Mouse (Mus musculus) heart, embryonic 14.5 days (tissue): ENCODE measurements around the gene Hspa4l. TPM values are rescaled to one million over a fixed set of nuclear protein-coding genes. Genes with fewer than 3 reads are reported as not detected.

Experiments used
- ATAC-seq: fragments of 200-750 bp; cut with Nextera tagmentation; 2 replicates; pipeline ENCODE4 v1.8.0; 2017; ENCODE audit warnings: low read depth, moderate TSS enrichment; ENCODE audit not compliant: insufficient number of reproducible peaks, insufficient read depth, low FRiP score
- H3K27ac ChIP-seq, 2 experiments: fragments of 200-500 bp in 1 of 2; fragments of 300-500 bp in 1 of 2; sonication (generic) in 1 of 2; replicated peaks in 1 of 2; 2 replicates each; pipeline ENCODE4 v1.5.1; 2012 to 2014; ENCODE audit warnings: low read depth in 2 of 2, low read length in 2 of 2, control low read depth in 1 of 2, mild to moderate bottlenecking in 1 of 2, mixed read lengths in 1 of 2; ENCODE audit not compliant: control insufficient read depth in 1 of 2, insufficient read depth in 1 of 2
- H3K27me3 ChIP-seq: fragments of 300-500 bp; sonication (generic); 2 replicates; pipeline ENCODE4 v1.6.1; 2014; ENCODE audit warnings: mild to moderate bottlenecking, low read length, control low read depth; ENCODE audit not compliant: control insufficient read depth, insufficient read depth
- H3K36me3 ChIP-seq: fragments of 300-500 bp; sonication (generic); 2 replicates; pipeline ENCODE4 v1.6.1; 2014; ENCODE audit warnings: mild to moderate bottlenecking, control low read depth, low read length, mixed read lengths; ENCODE audit not compliant: control insufficient read depth, insufficient read depth
- H3K4me1 ChIP-seq, 2 experiments: fragments of 200-500 bp in 1 of 2; fragments of 300-500 bp in 1 of 2; sonication (generic) in 1 of 2; 2 replicates each; pipeline ENCODE4 v1.6.1; 2012 to 2014; ENCODE audit warnings: low read length in 2 of 2, control low read depth in 1 of 2, mixed read lengths in 1 of 2; ENCODE audit not compliant: control insufficient read depth in 2 of 2, insufficient read depth in 2 of 2
- H3K4me2 ChIP-seq: fragments of 300-500 bp; sonication (generic); 2 replicates; pipeline ENCODE4 v1.6.1; 2014; ENCODE audit warnings: mild to moderate bottlenecking, low read length
- H3K4me3 ChIP-seq, 2 experiments: fragments of 200-500 bp in 1 of 2; fragments of 300-500 bp in 1 of 2; sonication (generic) in 1 of 2; 2 replicates each; pipeline ENCODE4 v1.5.1; 2012 to 2014; ENCODE audit warnings: low read length in 2 of 2, mild to moderate bottlenecking in 2 of 2, control low read depth in 1 of 2, low read depth in 1 of 2, moderate library complexity in 1 of 2; ENCODE audit not compliant: control insufficient read depth in 1 of 2, insufficient read depth in 1 of 2
- H3K9ac ChIP-seq: fragments of 300-500 bp; sonication (generic); 2 replicates; pipeline ENCODE4 v1.6.1; 2014; ENCODE audit warnings: mild to moderate bottlenecking, low read length
- H3K9me3 ChIP-seq: fragments of 300-500 bp; sonication (generic); 2 replicates; pipeline ENCODE4 v1.6.1; 2016; ENCODE audit warnings: low read length, control low read depth; ENCODE audit not compliant: control insufficient read depth
- WGBS: fragments of 180-500 bp; shearing (Covaris S2); extraction: QIAGEN DNeasy Blood & Tissue Kit; methylation state at CpG from one replicate; pipeline ENCODE4 v1.1.7; 2014; 5-methylcytosine and 5-hydroxymethylcytosine counted together
- polyA plus RNA-seq: library from polyadenylated mRNA; unstranded; fragments of >200 nt; fragmentation: Nextera tagmentation; extraction: Ambion mirVana; gene quantifications from 2 replicates; pipeline ENCODE4 v1.2.1, GENCODE M21; 2014

The Hspa4l gene
- polyA plus RNA-seq, 1 experiment from 2014 or later = 35.5 TPM

DNA sequence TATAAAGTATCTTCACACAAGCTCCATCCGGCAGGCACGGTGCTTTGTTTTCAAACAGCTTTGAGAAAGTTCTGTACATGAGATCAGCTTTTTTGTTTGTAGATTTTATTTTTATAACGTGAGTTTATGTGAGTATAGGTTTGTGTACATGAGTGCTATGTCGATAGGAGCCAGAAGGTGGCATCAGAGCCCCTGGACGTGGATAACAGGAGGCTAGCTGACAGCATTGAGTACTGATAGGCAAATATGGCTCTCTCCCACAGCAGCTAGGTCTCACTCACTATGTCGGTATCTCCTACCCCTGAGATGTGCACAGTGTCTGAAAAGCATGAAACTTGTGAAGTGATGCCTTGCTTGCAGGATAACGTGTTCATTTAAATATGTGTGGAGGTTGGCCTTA, 54.2 kb downstream of the Hspa4l start:
- 36% methylated on average over 7 of the region's 7 CpGs for WGBS
- peaks cover 17% of the 10 kb centered on the region for H3K36me3 ChIP-seq
- no peak for ATAC-seq
- no peak overlapping the region for H3K27ac ChIP-seq
- no peak overlapping the region for H3K9ac ChIP-seq
- no peaks in the 10 kb centered on the region for H3K27me3 ChIP-seq
- no peak overlapping the region for H3K4me2 ChIP-seq
- no peaks in the 10 kb centered on the region for H3K9me3 ChIP-seq
- peaks cover 0 to 13% of the 10 kb centered on the region in 2 experiments; a peak in 1 of 4 replicates for H3K4me1 ChIP-seq
- no peak overlapping the region for H3K4me3 ChIP-seq

DNA sequence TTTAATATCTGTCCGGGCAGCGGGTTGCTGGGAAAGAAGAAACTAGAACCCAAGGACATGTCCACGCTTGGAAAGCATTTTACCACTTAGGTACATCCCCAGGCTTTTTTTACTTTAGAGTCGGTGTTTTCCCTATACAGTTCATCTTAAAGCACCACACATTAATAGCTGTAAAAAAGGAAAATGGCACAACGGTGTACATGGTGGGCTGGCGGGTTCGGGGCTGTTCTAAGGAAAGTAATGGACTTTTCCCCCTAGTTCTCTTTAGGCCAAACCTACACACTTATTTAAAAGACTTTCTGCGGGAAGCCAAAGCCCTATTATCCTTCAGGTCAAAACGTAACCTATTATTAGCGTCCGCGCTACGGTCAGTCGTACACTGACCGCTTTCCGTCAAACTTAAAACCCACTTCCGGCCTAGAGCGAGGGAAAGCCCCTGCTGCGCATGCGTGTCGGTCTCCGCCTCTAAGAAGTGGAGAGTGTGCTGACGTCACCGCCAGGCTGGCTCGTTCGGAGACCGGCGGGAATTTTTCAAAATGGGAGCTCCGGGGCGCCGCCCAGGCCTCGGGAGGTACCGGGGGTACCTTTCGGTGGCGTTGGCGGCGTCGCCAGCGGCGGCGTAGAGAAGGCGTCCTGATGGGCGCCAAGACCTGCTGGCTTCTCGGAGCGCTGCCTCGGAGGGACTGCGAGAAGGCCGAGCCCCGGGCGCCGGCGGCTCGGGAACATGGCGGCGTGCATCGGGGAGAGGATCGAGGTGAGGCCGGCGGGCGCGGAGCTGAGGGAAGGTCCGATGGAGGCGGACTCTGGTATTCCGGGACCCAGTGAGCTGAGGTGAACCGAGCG, 55.5 kb downstream of the Hspa4l start, which contains the start of gene Plk4:
Plk4 (plus strand) TSS at position 490 of the 843 bp plus-strand sequence.
- peak within 1 kb of the TSS; percentile 68 to 71 for H3K27ac ChIP-seq
- WGBS = 2% methylated on average over 66 of the region's 66 CpGs

DNA sequence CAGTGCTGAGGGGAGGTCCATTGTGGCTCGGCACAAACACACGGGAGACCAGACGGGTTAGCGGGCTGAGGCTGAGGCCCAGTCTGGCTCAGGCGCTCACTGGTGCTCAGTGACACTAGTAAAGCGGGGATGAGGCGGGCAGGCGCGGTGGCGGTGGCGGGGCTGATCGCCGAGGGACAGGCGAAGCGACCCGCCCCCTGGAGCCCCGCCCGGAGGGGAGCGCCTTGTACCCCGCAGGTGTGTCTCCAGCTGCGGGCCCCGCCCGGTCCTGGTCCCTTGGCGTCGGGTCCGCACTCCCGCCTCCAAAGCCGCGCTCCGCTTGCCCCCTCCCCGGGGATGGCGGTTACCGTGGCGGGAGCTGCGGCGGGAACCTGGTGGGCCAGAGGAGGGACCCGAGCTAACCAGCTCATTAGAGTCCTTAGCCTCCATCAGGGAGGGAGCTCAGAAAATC, 56.1 kb downstream of the Hspa4l start:
- peak overlapping the region; percentile 93 for H3K4me2 ChIP-seq
- peak overlapping the region; percentile 90 for H3K9ac ChIP-seq
- H3K9me3 ChIP-seq = no peaks in the 10 kb centered on the region
- ATAC-seq = peak; percentile 70
- H3K27me3 ChIP-seq = no peaks in the 10 kb centered on the region
- H3K4me1 ChIP-seq = peaks cover 0 to 13% of the 10 kb centered on the region in 2 experiments; a peak in 1 of 4 replicates
- peak overlapping the region; percentile 63 to 91 for H3K4me3 ChIP-seq
- WGBS = 0% methylated on average over 32 of the region's 37 CpGs
- peaks cover 29% of the 10 kb centered on the region for H3K36me3 ChIP-seq
- H3K27ac ChIP-seq = peak overlapping the region; percentile 40 to 71; a peak in 3 of 4 replicates

More for the DNA sequence above, 55.5 kb downstream of the Hspa4l start, which contains the start of gene Plk4:
- Histone ChIP-seq H3K36me3 (peaks cover 23% of the 10 kb centered on the region), H3K9me3 (no peaks in the 10 kb centered on the region), H3K4me1 (peaks cover 0 to 13% of the 10 kb centered on the region in 2 experiments; a peak in 1 of 4 replicates), H3K27me3 (no peaks in the 10 kb centered on the region), H3K4me2 (peak within 1 kb of the TSS; percentile 93), H3K4me3 (peak within 1 kb of the TSS; percentile 63 to 91), H3K9ac (peak within 1 kb of the TSS; percentile 90)
- peak; percentile 96 for ATAC-seq

DNA sequence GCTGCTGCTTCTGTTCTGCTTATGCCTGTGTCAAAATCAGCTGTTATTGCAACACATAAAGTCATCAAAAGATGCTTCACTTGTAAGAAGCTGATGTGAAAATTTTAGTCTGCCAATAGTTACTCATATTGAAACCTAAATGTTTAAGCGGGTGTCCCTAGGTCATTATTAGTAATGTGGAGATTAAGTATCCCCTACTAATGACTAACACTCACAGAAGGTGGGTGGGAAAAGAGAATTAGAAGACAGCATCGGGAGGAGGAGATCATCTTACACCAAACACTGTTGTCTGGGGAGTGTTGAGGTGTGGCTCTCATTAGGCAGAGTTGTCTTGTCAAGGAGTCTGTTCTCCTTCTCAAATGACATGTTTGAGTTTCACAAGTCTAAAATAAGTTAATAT, 62.6 kb downstream of the Hspa4l start:
- no peak for ATAC-seq
- Histone ChIP-seq H3K27ac (no peak overlapping the region), H3K9ac (no peak overlapping the region), H3K27me3 (no peaks in the 10 kb centered on the region), H3K4me3 (no peak overlapping the region), H3K4me2 (no peak overlapping the region), H3K36me3 (peaks cover 73% of the 10 kb centered on the region), H3K9me3 (no peaks in the 10 kb centered on the region), H3K4me1 (0 out of 4 replicates have a peak, but pooled peaks cover 0 to under 1% of the 10 kb centered on the region in 2 experiments)
- 63% methylated on average over 2 of the region's 2 CpGs for WGBS

DNA sequence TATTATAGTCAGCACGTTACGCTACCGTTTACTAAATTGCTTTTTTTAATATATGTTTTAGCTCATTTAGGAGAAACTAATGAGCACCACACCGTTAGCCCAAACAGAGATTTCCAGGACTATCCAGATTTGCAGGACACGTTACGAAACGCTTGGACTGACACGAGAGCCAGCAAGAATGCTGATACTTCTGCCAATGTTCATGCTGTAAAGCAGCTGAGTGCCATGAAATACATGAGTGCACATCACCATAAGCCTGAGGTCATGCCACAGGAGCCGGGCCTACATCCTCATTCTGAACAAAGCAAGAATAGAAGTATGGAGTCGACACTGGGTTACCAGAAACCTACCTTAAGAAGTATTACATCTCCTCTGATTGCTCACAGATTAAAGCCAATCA, 64.4 kb downstream of the Hspa4l start:
- Histone ChIP-seq H3K36me3 (peaks cover 80% of the 10 kb centered on the region), H3K4me3 (no peak overlapping the region), H3K9ac (no peak overlapping the region), H3K27me3 (no peaks in the 10 kb centered on the region), H3K27ac (no peak overlapping the region), H3K9me3 (no peaks in the 10 kb centered on the region), H3K4me1 (no peaks in the 10 kb centered on the region), H3K4me2 (no peak overlapping the region)
- 92% methylated on average over 10 of the region's 10 CpGs for WGBS
- no peak for ATAC-seq

DNA sequence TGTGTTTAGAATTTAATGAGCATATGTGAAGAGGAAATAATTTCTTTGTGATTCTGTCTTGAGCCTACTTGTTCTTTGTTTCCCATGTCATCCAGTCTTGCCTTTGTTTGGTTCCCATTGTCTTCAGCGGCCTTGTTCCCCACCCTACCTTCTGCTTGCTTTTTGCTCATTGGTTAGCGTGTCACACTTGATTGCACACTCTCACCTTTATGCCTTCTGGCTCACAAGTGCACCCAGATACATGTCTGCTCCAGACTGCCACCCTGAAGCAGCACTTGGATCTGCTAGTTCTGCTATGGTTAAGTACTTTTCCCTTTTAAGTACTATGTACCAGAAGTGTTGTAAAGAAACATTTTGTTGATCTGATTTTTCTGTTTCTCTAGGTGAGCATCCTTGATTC, 65.6 kb downstream of the Hspa4l start:
- peaks cover 87% of the 10 kb centered on the region for H3K36me3 ChIP-seq
- H3K4me1 ChIP-seq = no peaks in the 10 kb centered on the region
- ATAC-seq = no peak
- H3K4me2 ChIP-seq = no peak overlapping the region
- H3K9me3 ChIP-seq = no peaks in the 10 kb centered on the region
- no peaks in the 10 kb centered on the region for H3K27me3 ChIP-seq
- no peak overlapping the region for H3K4me3 ChIP-seq
- no peak overlapping the region for H3K9ac ChIP-seq
- WGBS = 89% methylated on average over 2 of the region's 2 CpGs
- no peak overlapping the region for H3K27ac ChIP-seq

DNA sequence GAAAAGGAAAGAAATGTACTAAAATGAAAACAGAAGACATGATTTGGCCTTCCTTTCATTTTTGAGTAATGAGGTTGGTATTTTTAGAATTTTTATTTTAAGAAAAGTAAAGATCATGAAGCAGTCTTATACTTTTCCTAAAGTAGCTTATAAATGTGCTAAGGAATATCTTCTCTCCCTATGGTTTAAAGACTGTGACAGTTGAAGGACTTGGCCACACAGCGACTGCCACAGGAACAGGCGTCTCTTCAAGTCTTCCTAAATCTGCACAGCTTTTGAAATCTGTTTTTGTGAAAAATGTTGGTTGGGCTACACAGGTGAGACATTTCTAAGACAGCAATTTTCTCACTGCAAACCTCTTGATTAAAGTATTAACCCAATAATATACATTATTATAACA, 69.0 kb downstream of the Hspa4l start:
- Histone ChIP-seq H3K4me2 (no peak overlapping the region), H3K4me1 (no peaks in the 10 kb centered on the region), H3K27me3 (no peaks in the 10 kb centered on the region), H3K4me3 (no peak overlapping the region), H3K36me3 (peaks cover 85% of the 10 kb centered on the region), H3K9ac (no peak overlapping the region), H3K9me3 (no peaks in the 10 kb centered on the region), H3K27ac (no peak overlapping the region)
- no peak for ATAC-seq
- 95% methylated on average over 2 of the region's 2 CpGs for WGBS
